Mouse (Mus musculus) cortical plate, adult 2 months (tissue): ENCODE measurements around the gene Fcrlb. TPM values are rescaled to one million over a fixed set of nuclear protein-coding genes. Genes with fewer than 3 reads are reported as not detected.
A peak's percentile ranks its signal among the peaks of the same experiment; 100 is the strongest.

Experiments
- H3K27ac ChIP-seq: fragments of 200-500 bp; 2 replicates; pipeline ENCODE4 v1.5.1; 2012; ENCODE audit warnings: low read length, control low read depth, inconsistent platforms; ENCODE audit not compliant: insufficient read depth
- H3K4me1 ChIP-seq: fragments of 200-500 bp; 2 replicates; pipeline ENCODE4 v1.6.1; 2011; ENCODE audit warnings: low read length; ENCODE audit not compliant: control insufficient read depth, insufficient read depth
- H3K4me3 ChIP-seq: fragments of 200-500 bp; 2 replicates; pipeline ENCODE4 v1.5.1; 2011; ENCODE audit warnings: mild to moderate bottlenecking, low read length, control low read depth; ENCODE audit not compliant: insufficient read depth
- CTCF ChIP-seq: fragments of 200-500 bp; IDR thresholded peaks from 2 replicates; pipeline ENCODE4 v1.5.1; 2011; ENCODE audit warnings: mild to moderate bottlenecking, control low read depth, low read length; ENCODE audit not compliant: insufficient read depth; ENCODE audit errors: extremely low read depth
- POLR2A ChIP-seq: fragments of 200-500 bp; IDR thresholded peaks from 2 replicates; pipeline ENCODE4 v1.6.1; 2011; ENCODE audit warnings: mild to moderate bottlenecking, low read length, control low read depth; ENCODE audit not compliant: insufficient read depth; ENCODE audit errors: extremely low read depth
- polyA plus RNA-seq: library from polyadenylated mRNA; depleted of rRNA; stranded (reverse); fragments of >200 nt; gene quantifications from 2 replicates; pipeline ENCODE4 v1.2.3, GENCODE M21; 2012

Fcrlb gene
- polyA plus RNA-seq, 1 experiment = 1.0 TPM

GRCm38 (mm10) chr1:170894603-170895602, 17.8 kb downstream of the Fcrlb start:
- Histone ChIP-seq H3K4me3 (no peak overlapping the region), H3K4me1 (no peaks in the 10 kb centered on the region), H3K27ac (no peak overlapping the region)
- TF ChIP-seq CTCF = no peak

DNA sequence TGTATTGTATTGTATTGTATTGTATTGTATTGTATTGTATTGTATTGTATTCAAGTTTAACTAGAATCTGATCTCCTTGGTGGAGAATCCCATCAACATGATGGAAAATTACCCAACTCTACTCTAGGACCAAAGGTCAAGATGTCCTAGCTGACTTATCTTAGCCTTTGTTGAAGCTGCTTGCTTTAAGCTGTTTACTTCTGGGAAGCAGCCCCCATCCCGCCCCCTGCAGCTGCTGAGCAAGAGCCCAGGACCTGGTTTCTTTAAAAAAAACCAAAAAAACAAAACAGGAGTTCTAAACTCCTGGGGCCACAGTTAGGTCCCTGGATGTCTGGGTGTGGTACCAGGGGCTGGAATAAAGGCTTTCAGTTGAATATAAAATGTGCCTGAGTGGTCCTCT, 20.5 kb downstream of the Fcrlb start:
- H3K4me1 ChIP-seq = no peaks in the 10 kb centered on the region
- no peak overlapping the region for H3K4me3 ChIP-seq
- no peak for TF ChIP-seq CTCF
- no peak for TF ChIP-seq POLR2A
- H3K27ac ChIP-seq = no peak overlapping the region

DNA sequence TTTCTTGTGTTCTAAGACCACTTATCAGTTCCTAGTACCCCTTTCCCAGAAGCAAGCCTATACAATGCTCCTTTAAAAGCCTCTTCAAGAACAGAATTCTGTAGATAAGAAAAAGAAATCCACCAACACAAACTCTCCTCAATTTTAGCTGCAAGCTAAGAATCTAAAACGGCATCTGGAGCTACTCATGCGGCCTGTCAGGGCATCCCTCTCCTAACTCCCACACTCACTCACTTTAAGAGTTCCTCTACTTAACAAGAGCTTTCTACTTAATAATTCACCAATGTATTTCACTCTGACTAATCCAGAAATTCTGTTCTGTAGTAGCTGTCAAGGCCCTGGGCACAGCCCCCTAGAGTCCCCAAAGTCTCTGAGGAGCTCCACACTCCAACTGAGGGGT, 21.1 kb downstream of the Fcrlb start:
- H3K27ac ChIP-seq = no peak overlapping the region
- no peak overlapping the region for H3K4me3 ChIP-seq
- no peaks in the 10 kb centered on the region for H3K4me1 ChIP-seq
- TF ChIP-seq POLR2A = no peak
- TF ChIP-seq CTCF = no peak

- TF ChIP-seq POLR2A (no peak), CTCF (no peak)
- Histone ChIP-seq H3K27ac (no peak overlapping the region), H3K4me1 (peaks cover 1% of the 10 kb centered on the region; the same call in 1 of the 2 replicates), H3K4me3 (no peak overlapping the region)
Observed at GRCm38 (mm10) chr1:170889310-170889709, 23.4 kb downstream of the Fcrlb start.

DNA sequence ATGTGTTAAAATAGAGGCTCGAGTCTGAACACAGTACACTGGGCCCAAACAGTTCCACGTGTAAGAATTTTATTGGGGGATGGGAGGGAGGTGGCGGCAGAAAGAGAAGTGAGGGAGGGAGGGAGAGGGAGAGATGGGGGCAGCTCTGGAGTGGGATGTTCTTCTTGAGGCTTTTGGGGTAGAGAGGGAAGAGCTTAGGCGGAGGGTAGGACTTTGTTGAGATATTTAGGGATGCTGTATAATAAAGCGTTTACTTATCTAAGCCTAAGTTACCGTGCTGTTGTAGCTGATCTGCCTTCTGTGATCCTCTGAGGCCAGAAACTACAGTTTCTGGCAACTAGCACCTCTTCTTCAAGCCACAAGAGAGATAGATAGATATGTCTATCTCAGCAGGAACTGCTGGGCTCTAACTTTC, 26.7 kb downstream of the Fcrlb start:
- TF ChIP-seq CTCF = no peak
- TF ChIP-seq POLR2A = no peak
- H3K4me1 ChIP-seq = peaks cover 2% of the 10 kb centered on the region; the same call in 1 of the 2 replicates
- no peak overlapping the region for H3K27ac ChIP-seq
- H3K4me3 ChIP-seq = no peak overlapping the region; the same call in 1 of the 2 replicates

DNA sequence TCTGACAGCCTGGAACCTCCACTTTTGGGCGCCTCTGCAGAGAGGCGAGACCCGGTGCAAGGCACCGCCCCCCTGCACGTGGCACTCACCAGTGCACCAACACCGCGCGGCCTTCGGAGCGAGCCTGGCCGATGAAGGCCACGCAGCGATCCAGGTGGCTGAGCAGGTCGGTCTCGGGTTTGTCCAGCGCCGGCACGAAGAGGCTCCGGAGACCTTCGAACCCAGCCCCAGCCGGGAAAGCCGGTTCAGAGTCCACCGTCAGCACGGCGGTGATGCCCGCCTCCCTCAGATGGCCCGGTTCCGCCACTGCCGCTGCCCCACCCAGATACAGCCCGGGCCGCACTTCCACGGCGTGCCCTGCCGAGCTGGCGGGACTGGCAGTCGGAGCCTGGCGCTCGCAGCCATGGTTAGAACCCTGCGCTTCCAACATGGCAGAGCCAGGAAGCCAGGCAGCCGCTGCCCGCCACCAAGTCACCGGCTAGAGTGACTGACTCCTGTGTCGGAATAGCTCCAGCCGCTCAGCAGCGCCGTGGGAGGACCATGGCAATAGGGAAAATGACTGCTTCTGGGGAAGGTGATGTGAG, 27.7 kb downstream of the Fcrlb start, which contains the start of the genes Gm26620 and Dusp12:
Gene Gm26620, plus strand, starts transcription at position 88 of the 584 bp plus-strand sequence.
Gene Dusp12, minus strand, starts transcription at position 563 of the 584 bp plus-strand sequence.
- TF ChIP-seq CTCF (peak; percentile 66), POLR2A (peak; percentile 72)
- H3K4me3 ChIP-seq = peak within 1 kb of the TSS; percentile 82
- H3K27ac ChIP-seq = peak within 1 kb of the TSS; percentile 62; the same call in 1 of the 2 replicates
- H3K4me1 ChIP-seq = peaks cover 2% of the 10 kb centered on the region; the same call in 1 of the 2 replicates

DNA sequence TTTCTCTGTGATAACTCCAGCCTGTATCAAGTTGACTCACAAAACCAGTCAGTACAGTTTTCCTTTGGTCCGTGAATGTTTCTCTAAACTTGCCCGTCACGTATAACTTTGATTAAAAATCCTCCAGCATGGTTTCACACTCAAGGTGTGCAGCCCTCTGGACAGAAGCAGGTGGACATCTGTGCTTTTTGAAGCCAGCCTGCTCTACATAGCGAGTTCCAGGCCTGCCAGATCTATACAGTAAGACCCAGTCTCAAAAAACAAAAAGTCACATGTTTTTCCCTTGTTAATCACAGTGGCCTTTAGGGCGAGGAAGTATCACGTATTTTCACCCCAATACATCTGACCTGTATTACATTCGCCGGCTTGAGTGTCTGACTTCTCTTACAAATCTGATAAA, 28.4 kb downstream of the Fcrlb start:
- peaks cover 2% of the 10 kb centered on the region; the same call in 1 of the 2 replicates for H3K4me1 ChIP-seq
- TF ChIP-seq POLR2A = no peak
- TF ChIP-seq CTCF = no peak
- no peak overlapping the region for H3K27ac ChIP-seq
- H3K4me3 ChIP-seq = peak overlapping the region; percentile 82

GRCm38 (mm10) chr1:170882915-170883485, 29.7 kb downstream of the Fcrlb start:
- TF ChIP-seq POLR2A (no peak), CTCF (no peak)
- H3K4me1 ChIP-seq = peaks cover 2% of the 10 kb centered on the region; the same call in 1 of the 2 replicates
- no peak overlapping the region for H3K27ac ChIP-seq
- H3K4me3 ChIP-seq = no peak overlapping the region

DNA sequence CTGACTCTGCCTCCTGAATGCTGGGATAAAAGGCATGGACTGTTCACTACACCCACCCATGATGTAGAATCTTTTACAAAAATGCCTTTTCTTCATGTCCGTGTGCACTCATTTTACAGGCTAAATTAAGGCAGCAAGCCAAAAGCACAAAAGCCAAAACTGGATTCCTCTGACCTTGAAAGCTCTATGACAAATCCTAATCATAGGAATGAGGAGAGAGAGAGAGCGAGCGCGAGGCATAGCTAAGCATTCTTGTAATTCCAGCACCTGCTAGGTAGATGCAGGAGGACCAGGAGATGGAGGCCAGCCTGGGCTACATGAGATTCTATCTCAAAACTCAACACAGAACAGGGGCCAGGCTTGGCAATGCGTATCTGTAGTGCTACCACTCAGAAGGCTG, 35.8 kb downstream of the Fcrlb start:
- Histone ChIP-seq H3K4me3 (no peak overlapping the region), H3K27ac (no peak overlapping the region), H3K4me1 (peaks cover 1% of the 10 kb centered on the region; the same call in 1 of the 2 replicates)
- TF ChIP-seq POLR2A = no peak
- no peak for TF ChIP-seq CTCF
